Mouse (Mus musculus): ENCODE measurements around the gene Naf1. TPM values are rescaled to one million over a fixed set of nuclear protein-coding genes. Genes with fewer than 3 reads are reported as not detected.
A peak's percentile ranks its signal among the peaks of the same experiment; 100 is the strongest.

Naf1 gene
- polyA plus RNA-seq, 1 experiment from 2014 or later = 5.7 TPM

- ATAC-seq (ENCODE audit: low FRiP score) (no peak), DNase-seq (ENCODE audit: low spot score) (no peak)
- Histone ChIP-seq H3K4me3 (ENCODE audit: low read depth, low read length) (no peak overlapping the region), H3K4me2 (replicated peaks; ENCODE audit: low read depth, low read length) (no peak overlapping the region), H3K27me3 (ENCODE audit: control insufficient read depth, insufficient read depth, low read length) (no peaks in the 10 kb centered on the region), H3K4me1 (replicated peaks; ENCODE audit: control insufficient read depth, insufficient read depth, low read length) (no peaks in the 10 kb centered on the region), H3K36me3 (ENCODE audit: control insufficient read depth, insufficient read depth, low read length) (no peaks in the 10 kb centered on the region), H3K27ac (ENCODE audit: low read depth, low read length) (no peak overlapping the region), H3K9me3 (ENCODE audit: control insufficient read depth, low read length) (no peaks in the 10 kb centered on the region), H3K9ac (ENCODE audit: low read depth, low read length) (no peak overlapping the region)
- WGBS = 96% methylated on average over 2 of the region's 2 CpGs
These were observed 31.9 kb downstream of the Naf1 start for GRCm38 (mm10) chr8:66891879-66892278.

- H3K9me3 ChIP-seq (ENCODE audit: control insufficient read depth, low read length) = no peaks in the 10 kb centered on the region
- ATAC-seq (ENCODE audit: low FRiP score) (no peak), DNase-seq (ENCODE audit: low spot score) (no peak)
- no peak overlapping the region for H3K4me2 ChIP-seq (replicated peaks; ENCODE audit: low read depth, low read length)
- no peaks in the 10 kb centered on the region for H3K4me1 ChIP-seq (replicated peaks; ENCODE audit: control insufficient read depth, insufficient read depth, low read length)
- no peak overlapping the region for H3K4me3 ChIP-seq (ENCODE audit: low read depth, low read length)
- no peaks in the 10 kb centered on the region for H3K27me3 ChIP-seq (ENCODE audit: control insufficient read depth, insufficient read depth, low read length)
- H3K9ac ChIP-seq (ENCODE audit: low read depth, low read length) = no peak overlapping the region
- WGBS = 77% methylated on average over 2 of the region's 2 CpGs
- no peak overlapping the region for H3K27ac ChIP-seq (ENCODE audit: low read depth, low read length)
- no peaks in the 10 kb centered on the region for H3K36me3 ChIP-seq (ENCODE audit: control insufficient read depth, insufficient read depth, low read length)
These were observed 45.0 kb downstream of the Naf1 start for GRCm38 (mm10) chr8:66905000-66905399.

GRCm38 (mm10) chr8:66905557-66905956 lies 45.5 kb downstream of the Naf1 start:
- WGBS = 89% methylated on average over 4 of the region's 4 CpGs
- DNase-seq (ENCODE audit: low spot score) = no peak
- no peak overlapping the region for H3K4me3 ChIP-seq (ENCODE audit: low read depth, low read length)
- no peaks in the 10 kb centered on the region for H3K27me3 ChIP-seq (ENCODE audit: control insufficient read depth, insufficient read depth, low read length)
- H3K36me3 ChIP-seq (ENCODE audit: control insufficient read depth, insufficient read depth, low read length) = no peaks in the 10 kb centered on the region
- no peaks in the 10 kb centered on the region for H3K4me1 ChIP-seq (replicated peaks; ENCODE audit: control insufficient read depth, insufficient read depth, low read length)
- H3K4me2 ChIP-seq (replicated peaks; ENCODE audit: low read depth, low read length) = no peak overlapping the region
- no peak overlapping the region for H3K27ac ChIP-seq (ENCODE audit: low read depth, low read length)
- no peak for ATAC-seq (ENCODE audit: low FRiP score)
- no peaks in the 10 kb centered on the region for H3K9me3 ChIP-seq (ENCODE audit: control insufficient read depth, low read length)
- H3K9ac ChIP-seq (ENCODE audit: low read depth, low read length) = no peak overlapping the region

- Histone ChIP-seq H3K4me1 (replicated peaks; ENCODE audit: control insufficient read depth, insufficient read depth, low read length) (no peaks in the 10 kb centered on the region), H3K9ac (ENCODE audit: low read depth, low read length) (no peak overlapping the region), H3K36me3 (ENCODE audit: control insufficient read depth, insufficient read depth, low read length) (no peaks in the 10 kb centered on the region), H3K27ac (ENCODE audit: low read depth, low read length) (no peak overlapping the region), H3K4me2 (replicated peaks; ENCODE audit: low read depth, low read length) (no peak overlapping the region), H3K9me3 (ENCODE audit: control insufficient read depth, low read length) (no peaks in the 10 kb centered on the region), H3K27me3 (ENCODE audit: control insufficient read depth, insufficient read depth, low read length) (no peaks in the 10 kb centered on the region), H3K4me3 (ENCODE audit: low read depth, low read length) (no peak overlapping the region)
- no peak for ATAC-seq (ENCODE audit: low FRiP score)
- no peak for DNase-seq (ENCODE audit: low spot score)
- 92% methylated on average over 8 of the region's 8 CpGs for WGBS
These were observed 46.1 kb downstream of the Naf1 start for GRCm38 (mm10) chr8:66906116-66906515.

GRCm38 (mm10) chr8:66910684-66911083 lies 50.7 kb downstream of the Naf1 start:
- Histone ChIP-seq H3K4me1 (replicated peaks; ENCODE audit: control insufficient read depth, insufficient read depth, low read length) (no peaks in the 10 kb centered on the region), H3K9ac (ENCODE audit: low read depth, low read length) (no peak overlapping the region), H3K27ac (ENCODE audit: low read depth, low read length) (no peak overlapping the region), H3K9me3 (ENCODE audit: control insufficient read depth, low read length) (no peaks in the 10 kb centered on the region), H3K4me2 (replicated peaks; ENCODE audit: low read depth, low read length) (no peak overlapping the region), H3K4me3 (ENCODE audit: low read depth, low read length) (no peak overlapping the region), H3K27me3 (ENCODE audit: control insufficient read depth, insufficient read depth, low read length) (no peaks in the 10 kb centered on the region), H3K36me3 (ENCODE audit: control insufficient read depth, insufficient read depth, low read length) (no peaks in the 10 kb centered on the region)
- ATAC-seq (ENCODE audit: low FRiP score) (peak; percentile 86), DNase-seq (ENCODE audit: low spot score) (peak; percentile 9)
- WGBS = 49% methylated on average over 6 of the region's 6 CpGs

- no peaks in the 10 kb centered on the region for H3K36me3 ChIP-seq (ENCODE audit: control insufficient read depth, insufficient read depth, low read length)
- no peaks in the 10 kb centered on the region for H3K4me1 ChIP-seq (replicated peaks; ENCODE audit: control insufficient read depth, insufficient read depth, low read length)
- no peak overlapping the region for H3K4me3 ChIP-seq (ENCODE audit: low read depth, low read length)
- 66% methylated on average over 14 of the region's 14 CpGs for WGBS
- DNase-seq (ENCODE audit: low spot score) = peak; percentile 28
- H3K27ac ChIP-seq (ENCODE audit: low read depth, low read length) = no peak overlapping the region
- ATAC-seq (ENCODE audit: low FRiP score) = no peak
- H3K9ac ChIP-seq (ENCODE audit: low read depth, low read length) = no peak overlapping the region
- no peak overlapping the region for H3K4me2 ChIP-seq (replicated peaks; ENCODE audit: low read depth, low read length)
- no peaks in the 10 kb centered on the region for H3K27me3 ChIP-seq (ENCODE audit: control insufficient read depth, insufficient read depth, low read length)
- no peaks in the 10 kb centered on the region for H3K9me3 ChIP-seq (ENCODE audit: control insufficient read depth, low read length)
These were observed 53.9 kb downstream of the Naf1 start for GRCm38 (mm10) chr8:66913616-66914536.

GRCm38 (mm10) chr8:66916056-66916455 lies 56.0 kb downstream of the Naf1 start:
- H3K4me3 ChIP-seq (ENCODE audit: low read depth, low read length) = no peak overlapping the region
- no peak overlapping the region for H3K9ac ChIP-seq (ENCODE audit: low read depth, low read length)
- no peak overlapping the region for H3K4me2 ChIP-seq (replicated peaks; ENCODE audit: low read depth, low read length)
- no peak for DNase-seq (ENCODE audit: low spot score)
- H3K4me1 ChIP-seq (replicated peaks; ENCODE audit: control insufficient read depth, insufficient read depth, low read length) = no peaks in the 10 kb centered on the region
- H3K36me3 ChIP-seq (ENCODE audit: control insufficient read depth, insufficient read depth, low read length) = no peaks in the 10 kb centered on the region
- 73% methylated on average over 7 of the region's 7 CpGs for WGBS
- H3K27me3 ChIP-seq (ENCODE audit: control insufficient read depth, insufficient read depth, low read length) = no peaks in the 10 kb centered on the region
- H3K27ac ChIP-seq (ENCODE audit: low read depth, low read length) = no peak overlapping the region
- no peak for ATAC-seq (ENCODE audit: low FRiP score)
- no peaks in the 10 kb centered on the region for H3K9me3 ChIP-seq (ENCODE audit: control insufficient read depth, low read length)

- Histone ChIP-seq H3K27me3 (ENCODE audit: control insufficient read depth, insufficient read depth, low read length) (no peaks in the 10 kb centered on the region), H3K4me3 (ENCODE audit: low read depth, low read length) (no peak overlapping the region), H3K4me1 (replicated peaks; ENCODE audit: control insufficient read depth, insufficient read depth, low read length) (no peaks in the 10 kb centered on the region), H3K4me2 (replicated peaks; ENCODE audit: low read depth, low read length) (no peak overlapping the region), H3K9ac (ENCODE audit: low read depth, low read length) (no peak overlapping the region), H3K27ac (ENCODE audit: low read depth, low read length) (no peak overlapping the region), H3K9me3 (ENCODE audit: control insufficient read depth, low read length) (no peaks in the 10 kb centered on the region), H3K36me3 (ENCODE audit: control insufficient read depth, insufficient read depth, low read length) (no peaks in the 10 kb centered on the region)
- ATAC-seq (ENCODE audit: low FRiP score) (peak; percentile 68), DNase-seq (ENCODE audit: low spot score) (no peak)
- WGBS = 76% methylated on average over 6 of the region's 6 CpGs
These were observed 57.9 kb downstream of the Naf1 start for GRCm38 (mm10) chr8:66917695-66918467.

All from hindbrain, embryonic 11.5 days (tissue).